Mouse (Mus musculus) MEL-GATA-1-ER (cell line): Measurements from ENCODE around the gene Ppfibp2.

Source experiments
- DNase-seq: peaks from one replicate; pipeline ENCODE4 v3.0.0-alpha.2; 2012; ENCODE audit warnings: low read depth; ENCODE audit errors: extremely low read depth

Ppfibp2 gene

GRCm38 (mm10) chr7:107663621-107664020 is 68.6 kb downstream of the Ppfibp2 start:
- DNase-seq, result no peak

- no peak for DNase-seq
These were observed 69.4 kb downstream of the Ppfibp2 start for GRCm38 (mm10) chr7:107664063-107665056.

GRCm38 (mm10) chr7:107665221-107665585 is 70.2 kb downstream of the Ppfibp2 start:
- DNase-seq, result no peak

- no peak for DNase-seq
These were observed 70.7 kb downstream of the Ppfibp2 start for GRCm38 (mm10) chr7:107665586-107666261.

- no peak for DNase-seq
These were observed 71.4 kb downstream of the Ppfibp2 start for GRCm38 (mm10) chr7:107666262-107666902.

- DNase-seq, result no peak
These were observed 73.5 kb downstream of the Ppfibp2 start for GRCm38 (mm10) chr7:107668514-107668913.

- DNase-seq, result no peak
These were observed 80.2 kb downstream of the Ppfibp2 start for GRCm38 (mm10) chr7:107675224-107675623.

- no peak for DNase-seq
These were observed 85.3 kb downstream of the Ppfibp2 start for GRCm38 (mm10) chr7:107680151-107680852.

- no peak for DNase-seq
These were observed 86.3 kb downstream of the Ppfibp2 start for GRCm38 (mm10) chr7:107681306-107681705.

- DNase-seq, result no peak
These were observed 88.2 kb downstream of the Ppfibp2 start for GRCm38 (mm10) chr7:107683162-107683561.

- no peak for DNase-seq
These were observed 88.6 kb downstream of the Ppfibp2 start for GRCm38 (mm10) chr7:107683622-107684021.

- DNase-seq, result no peak
These were observed 90.4 kb downstream of the Ppfibp2 start for GRCm38 (mm10) chr7:107685238-107685954.

- no peak for DNase-seq
These were observed 90.9 kb downstream of the Ppfibp2 start for GRCm38 (mm10) chr7:107685955-107686285.

- no peak for DNase-seq
These were observed 92.4 kb downstream of the Ppfibp2 start for GRCm38 (mm10) chr7:107687412-107687811.

- DNase-seq, result no peak
These were observed 93.0 kb downstream of the Ppfibp2 start for GRCm38 (mm10) chr7:107688040-107688439.

GRCm38 (mm10) chr7:107690426-107691221 is 95.6 kb downstream of the Ppfibp2 start:
- no peak for DNase-seq

- no peak for DNase-seq
These were observed 96.5 kb downstream of the Ppfibp2 start for GRCm38 (mm10) chr7:107691493-107691892.

GRCm38 (mm10) chr7:107694254-107694947 is 99.4 kb downstream of the Ppfibp2 start:
- no peak for DNase-seq

- no peak for DNase-seq
These were observed 102.1 kb downstream of the Ppfibp2 start for GRCm38 (mm10) chr7:107697066-107697465.
